Mouse (Mus musculus) small intestine, adult 2 months (tissue): Measurements from ENCODE around the gene Fcgr4. TPM values are rescaled to one million over a fixed set of nuclear protein-coding genes. Genes with fewer than 3 reads are reported as not detected.

Experiments
- H3K27ac ChIP-seq: fragments of 200-500 bp; 2 replicates; pipeline ENCODE4 v1.5.1; 2012; ENCODE audit warnings: low read depth, low read length, control low read depth, inconsistent platforms; ENCODE audit not compliant: insufficient read depth
- H3K27me3 ChIP-seq: fragments of 200-500 bp; 2 replicates; pipeline ENCODE4 v1.6.1; 2012; ENCODE audit warnings: mild to moderate bottlenecking, moderate library complexity, low read length, inconsistent platforms; ENCODE audit not compliant: control insufficient read depth, insufficient read depth
- H3K36me3 ChIP-seq: fragments of 200-500 bp; 2 replicates; pipeline ENCODE4 v1.6.1; 2012; ENCODE audit warnings: mild to moderate bottlenecking, low read length, control low read depth, inconsistent platforms; ENCODE audit not compliant: control insufficient read depth, insufficient read depth
- H3K4me1 ChIP-seq: fragments of 200-500 bp; 2 replicates; pipeline ENCODE4 v1.6.1; 2012; ENCODE audit warnings: low read length, inconsistent platforms, mixed read lengths; ENCODE audit not compliant: control insufficient read depth, insufficient read depth, insufficient read length
- H3K4me3 ChIP-seq: fragments of 200-500 bp; 2 replicates; pipeline ENCODE4 v1.5.1; 2012; ENCODE audit warnings: low read depth, mild to moderate bottlenecking, control low read depth, inconsistent platforms, low read length, moderate library complexity
- CTCF ChIP-seq: fragments of 200-500 bp; IDR thresholded peaks from 2 replicates; pipeline ENCODE4 v1.5.1; 2012; ENCODE audit warnings: low read depth, mild to moderate bottlenecking, control low read depth, inconsistent platforms, low read length, moderate library complexity, mixed read lengths; ENCODE audit not compliant: insufficient replicate concordance, insufficient read length; ENCODE audit errors: extremely low read depth
- POLR2A ChIP-seq: fragments of 200-500 bp; IDR thresholded peaks from 2 replicates; pipeline ENCODE4 v1.6.1; 2012; ENCODE audit warnings: low read depth, mild to moderate bottlenecking, control low read depth, inconsistent platforms, low read length, moderate library complexity
- WGBS: fragments of 180-500 bp; shearing (Covaris S2); methylation state at CpG from one replicate; pipeline ENCODE4 v1.1.7; 2018; 5-methylcytosine and 5-hydroxymethylcytosine counted together
- polyA plus RNA-seq: library from polyadenylated mRNA; depleted of rRNA; stranded (reverse); fragments of >200 nt; gene quantifications from 2 replicates; pipeline ENCODE4 v1.2.3, GENCODE M21; 2012

Gene Fcgr4
- polyA plus RNA-seq, 1 experiment, result 2.8 TPM

GRCm38 (mm10) chr1:171006905-171007304 lies 11.8 kb upstream of the Fcgr4 start:
- no peak overlapping the region for H3K27ac ChIP-seq
- no peaks in the 10 kb centered on the region for H3K36me3 ChIP-seq
- H3K27me3 ChIP-seq, result no peaks in the 10 kb centered on the region
- TF ChIP-seq CTCF (no peak), POLR2A (no peak)
- no peaks in the 10 kb centered on the region for H3K4me1 ChIP-seq
- no peak overlapping the region for H3K4me3 ChIP-seq
- 91% methylated on average over 2 of the region's 2 CpGs for WGBS

- TF ChIP-seq POLR2A (no peak), CTCF (no peak)
- Histone ChIP-seq H3K36me3 (no peaks in the 10 kb centered on the region), H3K4me1 (no peaks in the 10 kb centered on the region), H3K27ac (no peak overlapping the region), H3K4me3 (no peak overlapping the region), H3K27me3 (no peaks in the 10 kb centered on the region)
- 62% methylated on average over 4 of the region's 4 CpGs for WGBS
Measured at GRCm38 (mm10) chr1:171011733-171012132, 7.0 kb upstream of the Fcgr4 start.

GRCm38 (mm10) chr1:171016676-171017356 lies 1.9 kb upstream of the Fcgr4 start:
- Histone ChIP-seq H3K36me3 (no peaks in the 10 kb centered on the region), H3K27me3 (no peaks in the 10 kb centered on the region), H3K4me3 (no peak overlapping the region), H3K4me1 (peaks cover 3% of the 10 kb centered on the region; the same call in 1 of the 2 replicates), H3K27ac (no peak overlapping the region)
- no peak for TF ChIP-seq CTCF
- no peak for TF ChIP-seq POLR2A
- 53% methylated on average over 6 of the region's 6 CpGs for WGBS

GRCm38 (mm10) chr1:171017468-171018158 lies 1.1 kb upstream of the Fcgr4 start:
- TF ChIP-seq POLR2A, result no peak
- Histone ChIP-seq H3K4me3 (no peak overlapping the region), H3K27me3 (no peaks in the 10 kb centered on the region), H3K36me3 (no peaks in the 10 kb centered on the region), H3K4me1 (peaks cover 3% of the 10 kb centered on the region; the same call in 1 of the 2 replicates), H3K27ac (peak overlapping the region; percentile 39; the same call in 1 of the 2 replicates)
- WGBS, result 61% methylated on average over 6 of the region's 6 CpGs

GRCm38 (mm10) chr1:171019311-171019950 lies 711 bp downstream of the Fcgr4 start:
- no peaks in the 10 kb centered on the region for H3K27me3 ChIP-seq
- no peaks in the 10 kb centered on the region for H3K36me3 ChIP-seq
- H3K4me3 ChIP-seq, result no peak overlapping the region
- 64% methylated on average over 7 of the region's 7 CpGs for WGBS
- H3K4me1 ChIP-seq, result peaks cover 3% of the 10 kb centered on the region; the same call in 1 of the 2 replicates
- H3K27ac ChIP-seq, result no peak overlapping the region
- TF ChIP-seq CTCF (no peak), POLR2A (no peak)

- H3K4me1 ChIP-seq, result peaks cover 4% of the 10 kb centered on the region; the same call in 1 of the 2 replicates
- H3K27me3 ChIP-seq, result peaks cover 7% of the 10 kb centered on the region; the same call in 1 of the 2 replicates
- no peak for TF ChIP-seq CTCF
- no peak for TF ChIP-seq POLR2A
- H3K36me3 ChIP-seq, result no peaks in the 10 kb centered on the region
- 93% methylated on average over 3 of the region's 3 CpGs for WGBS
- H3K4me3 ChIP-seq, result no peak overlapping the region
- H3K27ac ChIP-seq, result no peak overlapping the region
Measured at GRCm38 (mm10) chr1:171031752-171032151, 13.0 kb downstream of the Fcgr4 start.

GRCm38 (mm10) chr1:171032691-171033090 lies 14.0 kb downstream of the Fcgr4 start:
- TF ChIP-seq POLR2A (no peak), CTCF (no peak)
- H3K27me3 ChIP-seq, result peaks cover 7% of the 10 kb centered on the region; the same call in 1 of the 2 replicates
- no peak overlapping the region for H3K27ac ChIP-seq
- peak overlapping the region; percentile 61 for H3K4me3 ChIP-seq
- H3K4me1 ChIP-seq, result peaks cover 4% of the 10 kb centered on the region; the same call in 1 of the 2 replicates
- 6% methylated on average over 10 of the region's 10 CpGs for WGBS
- H3K36me3 ChIP-seq, result no peaks in the 10 kb centered on the region
